Mouse (Mus musculus) embryonic facial prominence, embryonic 15.5 days (tissue): Measurements from ENCODE around the gene Mrpl2. TPM values are rescaled to one million over a fixed set of nuclear protein-coding genes. Genes with fewer than 3 reads are reported as not detected.

Experiments used
- ATAC-seq: fragments of 200-750 bp; cut with Nextera tagmentation; 2 replicates; pipeline ENCODE4 v1.8.0; 2017; ENCODE audit warnings: low read depth, moderate TSS enrichment; ENCODE audit not compliant: insufficient number of reproducible peaks, low FRiP score, low TSS enrichment
- H3K27ac ChIP-seq: fragments of 300-500 bp; sonication (generic); replicated peaks from 2 replicates; pipeline ENCODE4 v1.5.1; 2015; ENCODE audit warnings: mild to moderate bottlenecking, inconsistent platforms
- H3K27me3 ChIP-seq: fragments of 300-500 bp; sonication (generic); 2 replicates; pipeline ENCODE4 v1.6.1; 2015; ENCODE audit warnings: inconsistent platforms
- H3K36me3 ChIP-seq: fragments of 300-500 bp; sonication (generic); 2 replicates; pipeline ENCODE4 v1.6.1; 2015; ENCODE audit warnings: mild to moderate bottlenecking, inconsistent platforms
- H3K4me1 ChIP-seq: fragments of 300-500 bp; sonication (generic); 2 replicates; pipeline ENCODE4 v1.6.1; 2015; ENCODE audit warnings: inconsistent platforms
- H3K4me2 ChIP-seq: fragments of 300-500 bp; sonication (generic); replicated peaks from 2 replicates; pipeline ENCODE4 v1.6.1; 2015; ENCODE audit warnings: mild to moderate bottlenecking, inconsistent platforms
- H3K4me3 ChIP-seq: fragments of 300-500 bp; sonication (generic); replicated peaks from 2 replicates; pipeline ENCODE4 v1.5.1; 2015; ENCODE audit warnings: mild to moderate bottlenecking, inconsistent platforms
- H3K9ac ChIP-seq: fragments of 300-500 bp; sonication (generic); 2 replicates; pipeline ENCODE4 v1.6.1; 2015; ENCODE audit warnings: inconsistent platforms
- H3K9me3 ChIP-seq: fragments of 300-500 bp; sonication (generic); replicated peaks from 2 replicates; pipeline ENCODE4 v1.6.1; 2016; ENCODE audit warnings: inconsistent platforms
- WGBS: fragments of 180-500 bp; shearing (Covaris S2); methylation state at CpG from one replicate; pipeline ENCODE4 v1.1.7; 2015; 5-methylcytosine and 5-hydroxymethylcytosine counted together
- polyA plus RNA-seq: library from polyadenylated mRNA; unstranded; fragments of >200 nt; fragmentation: Nextera tagmentation; extraction: Ambion mirVana; gene quantifications from 2 replicates; pipeline ENCODE4 v1.2.1, GENCODE M21; 2015

Gene Mrpl2
- polyA plus RNA-seq, 1 experiment from 2014 or later = 95.8 TPM

GRCm38 (mm10) chr17:46612820-46613219, 33.2 kb upstream of the Mrpl2 start:
- peak overlapping the region; percentile 15; the same call in 1 of the 2 replicates for H3K4me2 ChIP-seq
- H3K36me3 ChIP-seq = no peaks in the 10 kb centered on the region
- H3K9me3 ChIP-seq = no peaks in the 10 kb centered on the region
- WGBS = 23% methylated on average over 4 of the region's 4 CpGs
- no peak overlapping the region for H3K4me3 ChIP-seq
- peaks cover 83% of the 10 kb centered on the region for H3K4me1 ChIP-seq
- H3K27me3 ChIP-seq = no peaks in the 10 kb centered on the region
- ATAC-seq = no peak
- peak overlapping the region; percentile 73 for H3K27ac ChIP-seq
- no peak overlapping the region for H3K9ac ChIP-seq

- WGBS = 32% methylated on average over 3 of the region's 3 CpGs
- no peak for ATAC-seq
Measured at GRCm38 (mm10) chr17:46613229-46613628, 32.8 kb upstream of the Mrpl2 start.

DNA sequence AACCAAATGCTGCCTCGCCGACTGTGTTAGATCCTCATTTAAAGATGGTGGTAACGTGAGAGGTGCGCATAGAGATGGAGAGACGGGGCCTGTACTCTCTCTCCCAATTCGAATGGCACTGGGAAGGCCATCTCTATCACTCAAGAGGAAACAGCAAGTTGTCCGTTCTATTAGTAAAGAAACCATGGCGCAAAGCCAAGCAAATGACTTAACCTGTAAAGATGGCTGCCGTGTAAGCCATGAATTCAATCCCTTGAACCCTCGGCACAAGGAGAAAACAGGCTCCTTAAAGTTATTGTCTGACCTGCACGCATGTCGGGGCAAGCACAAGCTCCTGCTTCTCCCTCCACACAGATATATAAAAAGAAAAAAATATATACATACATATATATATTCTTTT, 28.2 kb upstream of the Mrpl2 start:
- ATAC-seq = no peak
- peak overlapping the region; percentile 44 for H3K4me2 ChIP-seq
- H3K36me3 ChIP-seq = no peaks in the 10 kb centered on the region
- 40% methylated on average over 12 of the region's 12 CpGs for WGBS
- peaks cover 95% of the 10 kb centered on the region for H3K4me1 ChIP-seq
- H3K9ac ChIP-seq = no peak overlapping the region
- no peaks in the 10 kb centered on the region for H3K9me3 ChIP-seq
- H3K27me3 ChIP-seq = no peaks in the 10 kb centered on the region
- peak overlapping the region; percentile 21 for H3K4me3 ChIP-seq
- peak overlapping the region; percentile 96 for H3K27ac ChIP-seq

More at GRCm38 (mm10) chr17:46613229-46613628, 32.8 kb upstream of the Mrpl2 start:
- Histone ChIP-seq H3K4me2 (no peak overlapping the region), H3K9ac (no peak overlapping the region), H3K4me1 (peaks cover 83% of the 10 kb centered on the region), H3K27ac (peak overlapping the region; percentile 73), H3K36me3 (no peaks in the 10 kb centered on the region), H3K4me3 (no peak overlapping the region), H3K27me3 (no peaks in the 10 kb centered on the region), H3K9me3 (no peaks in the 10 kb centered on the region)

DNA sequence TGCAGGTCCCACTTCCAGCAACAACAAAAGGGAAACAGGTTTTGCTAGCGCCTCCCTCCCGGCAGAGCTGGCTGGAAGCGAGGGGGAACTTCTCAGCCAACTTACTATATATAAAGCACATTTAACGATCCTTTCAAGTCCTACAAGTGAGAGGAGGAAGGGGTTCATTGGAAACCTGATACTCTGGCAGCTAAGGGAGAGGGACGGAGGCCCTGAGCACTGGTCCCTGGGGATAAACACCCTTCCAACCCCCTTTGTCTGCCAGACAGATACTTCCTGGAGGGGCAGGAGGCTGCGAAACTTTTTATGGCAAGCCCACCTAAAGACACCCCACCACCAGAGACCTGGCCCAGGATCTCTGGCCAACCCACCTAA, 27.6 kb upstream of the Mrpl2 start:
- ATAC-seq = 0 out of 2 replicates have a peak, but pooled peaks have one; percentile 31
- Histone ChIP-seq H3K27me3 (no peaks in the 10 kb centered on the region), H3K4me1 (peaks cover 95% of the 10 kb centered on the region), H3K9ac (0 out of 2 replicates have a peak overlapping the region, but pooled peaks have one; percentile 0), H3K36me3 (no peaks in the 10 kb centered on the region), H3K27ac (peak overlapping the region; percentile 96), H3K9me3 (no peaks in the 10 kb centered on the region), H3K4me3 (peak overlapping the region; percentile 21), H3K4me2 (peak overlapping the region; percentile 44)
- 12% methylated on average over 6 of the region's 6 CpGs for WGBS

DNA sequence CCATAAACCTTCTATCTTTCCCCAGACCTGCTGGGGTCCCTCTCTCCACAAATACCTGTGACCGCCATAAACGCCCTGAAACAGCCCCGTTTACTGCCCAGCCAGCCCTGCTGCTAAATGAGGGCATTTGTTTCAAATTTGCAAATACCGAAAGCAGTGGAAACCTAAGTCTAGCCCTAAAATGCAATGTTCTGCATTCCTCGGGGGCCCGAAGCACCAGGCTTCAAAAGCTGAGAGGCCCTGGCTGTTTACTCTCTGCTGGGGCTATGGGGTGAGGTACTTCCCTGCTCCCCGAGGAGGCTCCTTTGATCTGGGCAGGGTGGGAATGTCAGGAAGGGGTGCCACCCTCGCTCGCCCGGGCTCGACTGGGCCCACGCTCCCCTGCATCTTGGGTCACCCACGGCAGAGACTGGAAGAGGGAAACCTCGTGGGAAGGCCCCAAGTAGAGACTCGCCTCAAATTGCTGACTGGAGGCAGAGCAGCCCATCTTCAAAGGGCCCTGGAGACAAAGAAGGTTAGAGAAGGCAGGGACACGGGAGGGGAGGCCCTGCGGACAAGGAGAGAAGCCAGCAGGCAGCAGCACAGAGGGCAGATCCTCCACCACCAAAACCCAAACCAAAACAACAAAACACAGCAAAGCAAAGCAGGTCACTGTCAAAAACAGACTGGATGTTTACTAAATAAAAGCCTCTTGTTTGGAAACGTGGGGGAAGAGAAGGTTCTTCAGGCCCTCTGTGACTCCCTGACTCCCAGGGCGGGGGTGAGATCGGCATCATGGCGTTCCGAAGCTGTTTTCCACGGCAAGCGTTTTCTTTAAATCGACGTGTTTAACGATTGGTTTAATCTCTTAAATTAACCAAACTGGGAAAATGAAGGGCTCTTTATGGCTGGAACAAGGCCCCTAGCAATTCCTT, 27.0 kb upstream of the Mrpl2 start:
- 6% methylated on average over 27 of the region's 27 CpGs for WGBS
- ATAC-seq = peak; percentile 58

GRCm38 (mm10) chr17:46619683-46620357, 26.2 kb upstream of the Mrpl2 start:
- 0 out of 2 replicates have a peak overlapping the region, but pooled peaks have one; percentile 1 for H3K4me3 ChIP-seq
- 0 out of 2 replicates have a peak overlapping the region, but pooled peaks have one; percentile 0 for H3K9ac ChIP-seq
- H3K4me2 ChIP-seq = peak overlapping the region; percentile 44
- 20% methylated on average over 16 of the region's 16 CpGs for WGBS
- peaks cover 96% of the 10 kb centered on the region for H3K4me1 ChIP-seq
- peak overlapping the region; percentile 96 for H3K27ac ChIP-seq
- no peaks in the 10 kb centered on the region for H3K36me3 ChIP-seq
- no peaks in the 10 kb centered on the region for H3K9me3 ChIP-seq
- no peaks in the 10 kb centered on the region for H3K27me3 ChIP-seq
- ATAC-seq = no peak

More for the DNA sequence above, 27.0 kb upstream of the Mrpl2 start:
- Histone ChIP-seq H3K4me2 (peak overlapping the region; percentile 44), H3K4me1 (peaks cover 95% of the 10 kb centered on the region), H3K27me3 (no peaks in the 10 kb centered on the region), H3K27ac (peak overlapping the region; percentile 96), H3K36me3 (no peaks in the 10 kb centered on the region), H3K9ac (peak overlapping the region; percentile 0; the same call in 1 of the 2 replicates), H3K9me3 (no peaks in the 10 kb centered on the region), H3K4me3 (peak overlapping the region; percentile 21)

DNA sequence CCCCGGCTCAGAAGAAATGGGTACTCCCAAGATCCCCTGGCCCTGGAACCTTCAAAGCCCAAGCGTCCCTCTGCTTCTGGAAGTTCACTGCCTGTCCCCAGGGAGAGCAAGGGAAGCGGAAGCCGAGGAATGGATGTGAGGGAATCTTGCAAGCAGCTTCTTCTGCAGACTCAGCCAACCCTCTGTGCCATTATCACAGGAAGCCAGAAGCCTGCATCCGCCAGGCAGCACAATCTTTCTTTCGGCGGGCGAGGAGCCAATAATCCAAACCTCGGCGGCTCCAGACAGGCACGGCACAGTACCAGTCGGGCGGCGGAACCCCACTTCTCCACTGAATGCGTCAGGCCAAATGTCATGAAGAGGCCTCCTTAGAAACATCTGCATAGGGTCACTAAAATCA, 24.7 kb upstream of the Mrpl2 start:
- 27% methylated on average over 15 of the region's 15 CpGs for whole genome bisulfite sequencing
- H3K4me2 ChIP-seq = peak overlapping the region; percentile 8
- H3K27ac ChIP-seq = peak overlapping the region; percentile 96
- H3K9ac ChIP-seq = no peak overlapping the region
- peaks cover 93% of the 10 kb centered on the region for H3K4me1 ChIP-seq
- no peaks in the 10 kb centered on the region for H3K27me3 ChIP-seq
- H3K9me3 ChIP-seq = no peaks in the 10 kb centered on the region
- H3K4me3 ChIP-seq = no peak overlapping the region
- no peak for ATAC-seq
- H3K36me3 ChIP-seq = no peaks in the 10 kb centered on the region

DNA sequence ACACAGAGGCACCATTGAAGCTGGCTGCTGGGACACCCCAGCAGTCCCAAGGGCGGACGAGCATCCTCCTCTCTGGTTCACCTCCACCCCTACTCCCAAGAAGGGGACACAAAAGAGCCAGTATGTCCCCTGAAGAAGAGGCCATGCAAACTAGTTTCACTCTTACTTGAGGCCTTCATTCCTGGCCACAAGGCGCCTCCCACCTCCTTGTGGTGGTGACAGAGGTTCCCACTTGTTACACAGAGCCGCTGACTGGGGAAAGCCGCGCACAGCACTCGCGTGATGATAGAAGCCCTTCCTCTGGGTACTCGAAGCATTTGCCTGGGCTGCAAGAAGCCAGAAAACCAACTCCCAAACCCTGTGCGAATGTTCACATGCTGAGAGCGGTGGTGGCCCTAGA, 23.8 kb upstream of the Mrpl2 start:
- Histone ChIP-seq H3K9me3 (no peaks in the 10 kb centered on the region), H3K27me3 (no peaks in the 10 kb centered on the region), H3K4me2 (peak overlapping the region; percentile 6; the same call in 1 of the 2 replicates), H3K4me3 (no peak overlapping the region), H3K27ac (peak overlapping the region; percentile 96), H3K36me3 (no peaks in the 10 kb centered on the region), H3K4me1 (peaks cover 95% of the 10 kb centered on the region), H3K9ac (peak overlapping the region; percentile 9; the same call in 1 of the 2 replicates)
- WGBS = 56% methylated on average over 11 of the region's 11 CpGs
- no peak for ATAC-seq

GRCm38 (mm10) chr17:46623819-46624557, 22.0 kb upstream of the Mrpl2 start:
- peak overlapping the region; percentile 35 for H3K9ac ChIP-seq
- ATAC-seq = peak; percentile 25; the same call in 1 of the 2 replicates
- no peaks in the 10 kb centered on the region for H3K36me3 ChIP-seq
- H3K27ac ChIP-seq = peak overlapping the region; percentile 91
- WGBS = 9% methylated on average over 10 of the region's 10 CpGs
- no peaks in the 10 kb centered on the region for H3K9me3 ChIP-seq
- H3K4me1 ChIP-seq = peaks cover 87% of the 10 kb centered on the region
- no peaks in the 10 kb centered on the region for H3K27me3 ChIP-seq
- H3K4me2 ChIP-seq = peak overlapping the region; percentile 49
- peak overlapping the region; percentile 32 for H3K4me3 ChIP-seq

- H3K27ac ChIP-seq = peak overlapping the region; percentile 91
- WGBS = 40% methylated on average over 12 of the region's 12 CpGs
- 0 out of 2 replicates have a peak, but pooled peaks have one; percentile 13 for ATAC-seq
- no peaks in the 10 kb centered on the region for H3K36me3 ChIP-seq
- no peaks in the 10 kb centered on the region for H3K9me3 ChIP-seq
- H3K9ac ChIP-seq = peak overlapping the region; percentile 35
- peak overlapping the region; percentile 32 for H3K4me3 ChIP-seq
- peak overlapping the region; percentile 49 for H3K4me2 ChIP-seq
- H3K27me3 ChIP-seq = no peaks in the 10 kb centered on the region
- peaks cover 82% of the 10 kb centered on the region for H3K4me1 ChIP-seq
Measured at GRCm38 (mm10) chr17:46624598-46624997, 21.4 kb upstream of the Mrpl2 start.
